Mouse (Mus musculus): ENCODE data around the gene Srms. TPM values are rescaled to one million over a fixed set of nuclear protein-coding genes. Genes with fewer than 3 reads are reported as not detected.

Gene Srms
- total RNA-seq, 4 experiments from 2014 or later: 0.24 to 0.34 (median 0.31) TPM; not detected in 1

- no peak for DNase-seq (ENCODE audit: low spot score in 2 of 2)
These were observed 46.5 kb downstream of the Srms start for GRCm38 (mm10) chr2:181166469-181166868.

DNA sequence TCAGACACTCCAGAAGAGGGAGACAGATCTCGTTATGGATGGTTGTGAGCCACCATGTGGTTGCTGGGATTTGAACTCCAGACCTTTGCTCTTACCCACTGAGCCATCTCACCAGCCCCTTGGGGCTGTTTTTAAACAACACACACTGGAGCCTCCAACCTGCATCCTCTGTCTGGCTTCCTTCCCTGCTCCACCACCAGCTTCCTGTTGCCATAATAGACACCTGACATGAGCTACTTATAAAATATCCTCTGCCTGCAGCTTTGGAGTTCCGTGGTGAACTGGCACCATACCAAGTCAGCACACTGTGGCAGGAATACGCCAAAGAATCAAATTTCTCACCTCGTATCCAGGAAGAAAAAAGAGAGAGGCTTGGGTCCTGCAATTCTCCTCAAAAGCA is 52.2 kb downstream of the Srms start:
- DNase-seq (ENCODE audit: low spot score in 2 of 2): no peak

- DNase-seq (ENCODE audit: low spot score in 2 of 2): peak; percentile 73 to 75
These were observed 53.2 kb downstream of the Srms start for GRCm38 (mm10) chr2:181159771-181160170.

- peak; percentile 72 to 77 for DNase-seq (ENCODE audit: low spot score in 2 of 2)
These were observed 53.9 kb downstream of the Srms start for GRCm38 (mm10) chr2:181159091-181159514.

- no peak for DNase-seq (ENCODE audit: low spot score in 2 of 2)
These were observed 54.5 kb downstream of the Srms start for GRCm38 (mm10) chr2:181158471-181158870.

- peak in 1 of 2 experiments; percentile 14 for DNase-seq (ENCODE audit: low spot score in 2 of 2)
These were observed 55.2 kb downstream of the Srms start for GRCm38 (mm10) chr2:181157716-181158302.

GRCm38 (mm10) chr2:181157180-181157579 is 55.8 kb downstream of the Srms start:
- DNase-seq (ENCODE audit: low spot score in 2 of 2): no peak

DNA sequence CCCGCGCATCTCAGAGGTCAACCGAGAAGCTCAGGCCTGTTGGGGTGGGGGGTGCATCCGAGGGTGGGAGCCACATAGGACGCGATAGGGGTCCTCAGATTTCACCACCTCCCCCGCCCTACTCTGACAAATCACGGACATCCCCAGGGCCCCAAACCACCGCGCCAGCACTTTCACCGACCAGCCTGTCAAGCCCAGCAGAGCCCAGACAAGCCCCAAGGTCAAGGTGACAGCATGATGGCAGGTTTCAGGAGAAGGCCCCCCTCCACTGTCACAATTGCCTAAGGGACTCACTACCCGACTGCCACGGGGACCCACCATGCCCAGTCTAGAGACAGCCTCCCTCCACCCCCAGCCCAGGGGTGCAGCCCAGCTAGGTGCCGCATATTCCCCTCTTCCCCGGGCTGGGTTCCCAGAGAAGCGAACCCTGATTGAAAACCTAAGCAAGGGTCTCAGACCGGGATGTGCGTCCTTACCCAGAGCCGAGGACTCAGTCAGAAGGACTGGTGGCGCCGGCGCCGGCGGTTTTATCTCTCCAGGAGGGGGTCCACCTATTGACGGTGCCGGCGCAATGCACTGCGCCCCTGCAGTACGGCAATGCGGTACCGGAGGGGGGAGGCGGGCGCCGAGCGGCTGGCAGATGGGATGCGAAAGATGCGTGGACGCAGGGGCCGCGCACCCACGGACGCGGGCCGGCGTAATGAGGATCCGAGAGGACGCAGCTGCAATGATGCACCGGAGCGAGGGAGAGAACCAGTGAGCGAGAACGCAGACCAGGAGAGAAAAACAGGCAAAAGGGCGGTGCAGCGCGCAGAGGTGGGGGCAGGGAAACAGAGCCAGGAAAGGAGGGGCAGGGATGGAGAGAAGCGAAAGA is 56.5 kb downstream of the Srms start, which contains the start of gene Eef1a2:
Gene Eef1a2, minus strand, starts transcription at position 767 of the 874 bp plus-strand sequence.
- DNase-seq (ENCODE audit: low spot score in 2 of 2): peak; percentile 84

GRCm38 (mm10) chr2:181155801-181156200 is 57.2 kb downstream of the Srms start:
- DNase-seq (ENCODE audit: low spot score in 2 of 2): no peak

Other genes starting within 250 kb of the Srms start
- gene Arfgap1, start 246.0 kb downstream of the Srms start, total RNA-seq (2022): 100 to 1,000 TPM; 136 to 140 (median 137) TPM
- 1 to 10 TPM; 2.8 to 5.5 (median 3.1) TPM for gene Col20a1, start 226.7 kb downstream of the Srms start, total RNA-seq (2022)
- 10 to 100 TPM; 21.1 to 28.4 (median 23.8) TPM for gene Chrna4, start 169.6 kb downstream of the Srms start, total RNA-seq (2022)
- gene Kcnq2, start 77.9 kb downstream of the Srms start, total RNA-seq (2022): 100 to 1,000 TPM; 264 to 350 (median 303) TPM
- 1,000 to 10,000 TPM in 3 of 4 experiments, 100 to 1,000 TPM in 1; 995 to 1,073 (median 1,037) TPM for gene Eef1a2, start 56.2 kb downstream of the Srms start, total RNA-seq (2022)
- gene Ppdpf, start 25.9 kb downstream of the Srms start, total RNA-seq (2022): 10 to 100 TPM; 70.7 to 91.8 (median 77.8) TPM
- not detected for gene Ptk6, start 10.4 kb downstream of the Srms start, total RNA-seq (2022)
- not detected for gene Fndc11, start 6.8 kb upstream of the Srms start, total RNA-seq (2022)
- gene Helz2, start 28.8 kb upstream of the Srms start, total RNA-seq (2022): 1 to 10 TPM; 2.6 to 3.6 (median 2.9) TPM
- 10 to 100 TPM; 17.1 to 22.9 (median 20.9) TPM for gene Gmeb2, start 74.8 kb upstream of the Srms start, total RNA-seq (2022)
- gene Stmn3, start 101.3 kb upstream of the Srms start, total RNA-seq (2022): 100 to 1,000 TPM; 530 to 604 (median 573) TPM
- gene Rtel1, start 106.6 kb upstream of the Srms start, total RNA-seq (2022): 10 to 100 TPM; 26.1 to 41.3 (median 37.1) TPM
- 10 to 100 TPM; 69.8 to 88.2 (median 76.7) TPM for gene Zgpat, start 151.7 kb upstream of the Srms start, total RNA-seq (2022)
- gene Arfrp1, start 152.2 kb upstream of the Srms start, total RNA-seq (2022): 10 to 100 TPM; 43.4 to 54.5 (median 50.7) TPM
- gene Lime1, start 166.9 kb upstream of the Srms start, total RNA-seq (2022): 10 to 100 TPM; 31.4 to 58.3 (median 42.7) TPM
- 10 to 100 TPM in 1 of 4 experiments, 1 to 10 TPM in 3; 7.9 to 10.4 (median 9.3) TPM for gene Zbtb46, start 246.2 kb upstream of the Srms start, total RNA-seq (2022)